Mouse (Mus musculus) forebrain, embryonic 13.5 days (tissue): ENCODE data around the gene Iba57. TPM values are rescaled to one million over a fixed set of nuclear protein-coding genes. Genes with fewer than 3 reads are reported as not detected.

Experiments
- polyA plus RNA-seq: library from polyadenylated mRNA; unstranded; fragments of >200 nt; fragmentation: Nextera tagmentation; extraction: Ambion mirVana; gene quantifications from 2 replicates; pipeline ENCODE4 v1.2.1, GENCODE M21; 2015

Iba57 gene
- polyA plus RNA-seq, 1 experiment from 2014 or later = 6.8 TPM

Other genes starting within 250 kb of the Iba57 start
- gene Btnl10, start 245.8 kb downstream of the Iba57 start, polyA plus RNA-seq = not detected in 2 replicates
- gene Rnf187, start 224.8 kb downstream of the Iba57 start, polyA plus RNA-seq = 368 and 373 TPM in 2 replicates
- 315 and 321 TPM in 2 replicates for gene Hist3h2ba, start 214.8 kb downstream of the Iba57 start, polyA plus RNA-seq
- 126 and 132 TPM in 2 replicates for gene Hist3h2a, start 209.1 kb downstream of the Iba57 start, polyA plus RNA-seq
- gene Trim17, start 209.1 kb downstream of the Iba57 start, polyA plus RNA-seq = 0.96 and 1.3 TPM in 2 replicates
- 19.4 and 22.9 TPM in 2 replicates for gene Trim11, start 185.6 kb downstream of the Iba57 start, polyA plus RNA-seq
- gene Obscn, start 27.3 kb downstream of the Iba57 start, polyA plus RNA-seq = 0.04 and 0.08 TPM in 2 replicates
- not detected in 2 replicates for gene Gjc2, start 19.5 kb upstream of the Iba57 start, polyA plus RNA-seq
- 127 and 131 TPM in 2 replicates for gene Guk1, start 28.5 kb upstream of the Iba57 start, polyA plus RNA-seq
- 103 TPM in 2 replicates for gene Mrpl55, start 38.7 kb upstream of the Iba57 start, polyA plus RNA-seq
- gene 2310033P09Rik, start 44.6 kb upstream of the Iba57 start, polyA plus RNA-seq = 32.3 and 35.1 TPM in 2 replicates
- gene Arf1, start 64.5 kb upstream of the Iba57 start, polyA plus RNA-seq = 570 and 595 TPM in 2 replicates
- 2.3 and 3.4 TPM in 2 replicates for gene Wnt3a, start 127.0 kb upstream of the Iba57 start, polyA plus RNA-seq
- gene Wnt9a, start 143.2 kb upstream of the Iba57 start, polyA plus RNA-seq = 1.8 and 2.9 TPM in 2 replicates
- not detected in 2 replicates for gene Prss38, start 211.9 kb upstream of the Iba57 start, polyA plus RNA-seq